Mouse (Mus musculus) ES-CJ7 (cell line): Measurements from ENCODE around the gene Tmem221.

Source experiments
- DNase-seq: peaks from one replicate; pipeline ENCODE4 v3.0.0; 2011; ENCODE audit warnings: low read depth, low spot score

Tmem221 gene

DNA sequence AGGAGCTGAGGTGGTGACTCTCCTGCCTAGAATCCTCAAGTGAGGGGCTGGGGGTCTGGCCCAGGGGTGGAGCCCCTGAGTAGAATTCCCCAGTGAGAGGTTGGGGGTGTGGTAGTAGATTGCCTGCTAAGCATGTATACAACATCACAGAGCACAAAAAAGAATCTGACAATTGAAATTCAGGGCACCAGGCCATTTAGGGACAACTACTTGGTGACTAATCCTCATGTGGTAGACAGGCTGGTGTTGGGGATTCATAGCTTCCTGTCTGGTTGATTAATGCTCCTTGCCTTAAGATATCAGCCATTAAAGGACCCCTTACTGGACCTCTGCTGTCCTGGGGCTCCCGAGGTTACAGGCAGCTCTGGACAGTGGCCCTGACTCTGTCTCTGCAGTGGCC lies 20.3 kb upstream of the Tmem221 start:
- no peak for DNase-seq

DNA sequence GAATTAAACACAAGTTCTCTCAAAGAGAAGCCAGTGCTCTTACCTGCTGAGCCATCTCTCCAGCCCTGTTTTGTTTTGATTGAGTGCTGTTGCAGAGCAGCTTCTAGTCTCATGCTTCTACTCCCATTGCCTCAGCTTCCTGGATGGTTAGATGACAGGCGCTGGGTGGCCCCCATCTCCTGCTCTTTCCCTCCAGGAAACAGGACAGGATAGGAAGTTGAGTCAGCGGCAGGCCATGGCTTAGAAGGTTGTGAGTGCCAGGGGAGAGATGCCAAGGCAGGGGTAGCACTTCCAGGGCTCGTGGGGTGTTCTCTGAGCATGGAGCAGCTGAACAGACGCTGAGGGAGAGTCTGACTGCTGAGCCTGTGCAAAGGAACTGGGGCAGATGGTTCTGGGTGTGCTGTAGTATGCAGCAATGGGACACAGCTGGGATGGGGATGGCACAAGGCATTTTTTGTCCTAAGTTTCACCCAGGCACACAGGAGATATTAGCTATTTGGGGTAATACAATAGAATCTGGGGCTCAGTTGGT lies 19.3 kb upstream of the Tmem221 start:
- no peak for DNase-seq

DNA sequence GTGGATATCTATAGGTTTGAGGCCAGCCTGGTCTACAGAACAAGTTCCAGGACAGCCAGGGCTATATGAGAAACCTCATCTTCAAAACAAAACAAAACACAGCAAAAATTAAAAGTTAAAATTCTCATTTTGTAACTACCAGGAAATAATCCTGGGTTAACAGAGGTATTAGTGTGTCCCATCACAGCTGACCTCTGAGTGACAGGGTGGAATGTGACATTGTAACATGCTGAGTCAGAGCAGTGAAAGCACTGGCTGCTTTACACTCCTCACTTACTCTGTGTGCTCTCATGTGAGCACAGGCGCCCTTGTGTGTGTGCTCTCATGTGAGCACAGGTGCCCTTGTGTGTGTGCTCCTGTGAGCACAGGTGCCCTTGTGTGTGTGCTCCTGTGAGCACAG lies 16.3 kb upstream of the Tmem221 start:
- DNase-seq, result no peak

DNA sequence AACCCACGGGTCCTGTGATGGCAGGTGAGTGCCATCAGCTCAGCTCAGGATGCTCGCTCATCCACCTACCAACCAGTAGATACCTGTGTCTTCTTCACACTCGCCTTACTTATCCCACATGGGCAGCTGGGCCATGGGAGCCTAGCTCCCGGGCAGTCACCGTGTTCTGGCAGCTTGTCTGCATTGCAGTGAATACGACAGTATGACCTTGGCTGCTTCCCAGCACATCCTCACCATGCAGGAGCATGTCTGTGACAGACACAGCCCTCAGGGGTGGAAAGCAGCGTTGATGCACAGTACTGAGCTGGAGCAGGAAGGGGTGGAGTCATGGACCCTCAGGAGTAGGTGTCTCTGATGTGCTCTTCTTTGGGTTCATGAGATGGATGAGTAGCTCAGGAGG lies 15.8 kb upstream of the Tmem221 start:
- DNase-seq, result no peak

DNA sequence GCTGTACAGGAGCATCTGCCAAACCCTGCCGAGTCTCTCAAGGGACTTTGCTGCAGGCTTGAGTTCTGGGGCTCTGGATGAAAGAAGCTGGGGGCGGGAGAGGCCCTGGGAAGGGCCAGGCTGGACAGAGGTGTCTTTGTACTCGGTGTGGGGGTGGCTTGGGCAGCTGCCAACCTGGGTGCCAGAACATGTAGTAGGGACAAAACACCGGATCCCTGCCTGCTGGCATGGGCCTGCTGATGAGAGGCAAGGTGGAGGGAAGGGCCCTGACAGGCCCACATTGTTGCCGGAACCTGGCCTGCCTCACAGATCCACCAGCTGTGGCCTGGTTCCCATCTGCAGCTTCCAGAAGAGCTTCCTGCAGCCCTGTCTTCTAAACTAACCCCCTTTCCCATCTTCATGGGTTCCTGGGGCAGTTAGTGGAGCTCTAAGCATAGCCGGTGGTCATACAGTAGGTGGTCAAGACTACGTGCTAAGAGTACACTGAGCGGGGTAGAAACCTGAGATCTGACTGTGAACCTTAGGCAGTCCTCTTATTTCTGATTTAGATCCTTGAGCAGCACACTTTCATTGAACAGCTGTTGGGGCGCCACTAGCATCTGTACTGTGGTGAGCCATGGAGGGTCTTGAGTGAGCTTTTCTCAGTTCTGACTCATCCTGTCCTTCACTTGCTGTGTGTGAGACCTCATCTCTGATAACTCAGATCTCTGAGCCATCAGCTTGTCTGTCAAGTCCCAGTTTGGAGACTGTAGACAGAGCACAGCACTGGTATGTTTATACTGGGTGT lies 14.4 kb upstream of the Tmem221 start:
- no peak for DNase-seq

DNA sequence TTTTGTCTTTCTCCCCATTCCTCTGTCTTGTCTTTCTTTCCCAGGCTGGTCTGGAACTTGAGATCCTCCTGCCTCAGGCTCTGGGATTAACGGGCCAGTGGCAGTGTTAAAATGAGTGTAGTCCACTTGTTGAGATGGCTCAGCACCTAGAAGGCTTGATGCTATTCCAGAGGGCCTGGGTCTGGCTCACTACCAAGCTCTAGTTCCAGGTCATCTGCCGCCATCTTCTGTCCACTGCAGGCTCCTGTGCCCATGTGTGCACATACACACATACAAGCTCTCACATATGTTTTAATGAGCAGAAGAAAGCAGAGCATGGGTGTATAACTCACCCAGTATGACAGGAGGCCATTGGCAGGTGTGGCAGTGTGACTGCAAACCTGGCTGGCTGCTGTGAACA lies 13.4 kb upstream of the Tmem221 start:
- DNase-seq, result no peak

DNA sequence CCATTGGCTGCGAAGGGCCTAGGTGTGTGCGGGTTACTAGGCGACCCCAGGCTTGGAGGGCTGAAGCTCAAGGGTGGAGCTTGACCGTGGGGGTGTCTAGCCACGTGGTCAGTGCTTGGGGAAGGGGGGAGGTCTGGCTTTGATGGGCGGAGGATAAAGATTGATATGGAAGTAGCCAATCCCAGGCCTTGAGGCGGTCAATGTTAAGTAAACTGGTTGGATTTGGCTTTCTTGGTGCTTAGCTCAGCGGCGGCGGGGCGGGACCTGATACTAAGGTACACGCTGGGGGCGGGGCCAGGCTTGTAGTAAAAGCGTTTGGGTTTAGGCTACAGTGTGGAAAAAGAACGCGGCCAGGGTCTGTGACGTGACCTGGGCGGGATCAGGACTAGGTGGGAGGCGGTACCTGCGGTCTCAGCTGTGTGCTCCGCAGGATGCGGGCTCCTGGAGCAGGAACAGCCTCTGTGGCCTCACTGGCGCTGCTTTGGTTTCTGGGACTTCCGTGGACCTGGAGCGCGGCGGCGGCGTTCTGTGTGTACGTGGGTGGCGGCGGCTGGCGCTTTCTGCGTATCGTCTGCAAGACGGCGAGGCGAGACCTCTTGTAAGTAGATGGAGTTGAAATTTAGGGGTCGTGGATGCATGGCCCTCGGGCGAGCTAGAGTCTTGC lies 11.8 kb upstream of the Tmem221 start:
- peak; percentile 100 for DNase-seq

DNA sequence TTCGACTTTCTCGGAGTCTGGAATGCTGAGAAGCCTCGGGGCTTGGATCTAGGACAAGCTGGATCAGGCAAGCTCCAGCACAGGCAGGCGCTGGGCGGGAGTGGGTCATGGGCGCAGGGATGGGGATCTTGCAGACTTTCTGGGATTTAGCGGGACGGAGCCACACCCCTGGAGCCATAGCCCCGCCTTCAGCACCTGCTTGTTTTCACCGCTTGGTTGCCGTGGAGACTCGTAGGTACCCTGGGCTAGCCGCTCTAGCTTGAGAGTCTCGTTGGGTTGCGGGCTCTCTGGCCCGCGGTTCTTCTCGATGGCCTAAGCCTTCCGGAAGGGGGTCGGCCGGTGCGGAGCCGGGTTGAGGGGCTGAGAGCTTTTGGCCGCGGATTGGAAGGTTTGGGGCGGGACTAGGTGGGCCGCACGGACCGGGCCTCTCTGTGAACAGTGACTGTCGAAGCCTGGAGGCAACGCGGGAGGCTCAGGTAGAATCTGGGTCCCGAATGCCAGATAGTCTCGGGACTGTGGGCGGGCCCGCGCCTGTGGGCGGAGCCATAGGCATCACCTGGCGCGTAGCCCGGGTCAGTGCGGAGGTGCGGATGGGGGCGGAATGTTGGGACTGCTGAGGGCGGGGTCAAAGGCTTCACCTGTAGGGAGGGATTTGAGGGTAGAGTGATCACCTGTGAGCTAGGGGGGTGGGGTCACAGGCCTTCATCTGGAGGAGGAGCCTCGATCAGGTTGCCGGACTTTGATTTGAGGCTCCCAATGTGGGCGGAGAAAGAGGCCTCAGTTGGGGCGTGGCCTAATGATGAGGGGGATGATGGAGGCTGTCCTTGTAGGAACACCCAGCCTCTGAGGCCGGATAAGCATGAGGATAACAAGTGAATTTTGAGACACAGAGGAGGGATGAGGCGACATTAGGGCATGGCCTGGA lies 11.0 kb upstream of the Tmem221 start:
- DNase-seq, result peak; percentile 99

DNA sequence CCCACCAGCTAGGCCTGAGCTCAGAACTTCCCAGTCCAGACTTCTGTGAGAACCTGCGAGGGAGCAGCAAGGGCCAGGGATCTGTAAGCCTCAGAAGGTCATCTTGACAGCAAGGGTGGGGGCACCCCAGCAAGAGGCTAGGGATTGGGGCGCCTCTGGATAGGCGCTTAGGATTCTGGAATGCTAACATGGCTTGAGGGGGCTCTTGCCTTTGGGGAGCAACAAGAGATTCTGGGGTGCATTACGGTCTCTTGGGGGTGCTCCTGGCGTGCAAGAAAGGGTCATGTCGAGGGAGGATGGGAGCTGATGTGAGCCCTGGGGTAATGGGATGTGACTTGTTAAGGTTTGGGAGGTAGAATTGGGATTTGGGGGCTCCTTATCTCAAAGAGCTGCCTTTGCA lies 10.3 kb upstream of the Tmem221 start:
- DNase-seq, result no peak

DNA sequence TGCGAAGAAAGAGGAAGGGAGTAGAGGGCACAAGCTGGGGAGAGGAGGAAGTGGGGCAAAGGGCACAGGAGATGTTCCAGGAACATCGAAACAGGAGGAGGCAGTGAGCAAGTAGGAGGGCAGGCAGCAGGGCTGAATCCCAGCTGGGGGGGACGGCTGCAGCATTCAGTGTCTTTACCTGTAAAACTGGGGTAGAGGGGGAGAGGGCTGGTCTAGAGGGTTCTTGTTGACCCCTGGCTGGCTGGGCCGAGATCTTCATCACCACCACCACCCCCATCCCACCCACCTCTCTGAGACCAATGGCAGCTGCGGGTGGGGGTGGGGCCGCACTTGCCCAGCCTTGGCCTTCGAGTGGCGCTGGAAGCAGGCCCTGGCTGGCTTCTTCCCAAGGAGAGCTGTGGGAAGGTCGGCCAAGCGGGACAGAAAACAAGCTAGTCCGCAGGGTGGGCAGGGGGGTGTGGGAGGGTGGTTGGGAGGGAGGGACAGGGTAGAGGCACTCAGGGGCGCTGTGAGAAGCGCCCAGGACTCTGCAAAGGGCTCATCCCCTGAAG lies 9.8 kb upstream of the Tmem221 start, which contains the start of gene Slc27a1:
TSS of gene Slc27a1 (plus strand) at position 496 of the 551 bp plus-strand sequence.
- DNase-seq, result no peak

DNA sequence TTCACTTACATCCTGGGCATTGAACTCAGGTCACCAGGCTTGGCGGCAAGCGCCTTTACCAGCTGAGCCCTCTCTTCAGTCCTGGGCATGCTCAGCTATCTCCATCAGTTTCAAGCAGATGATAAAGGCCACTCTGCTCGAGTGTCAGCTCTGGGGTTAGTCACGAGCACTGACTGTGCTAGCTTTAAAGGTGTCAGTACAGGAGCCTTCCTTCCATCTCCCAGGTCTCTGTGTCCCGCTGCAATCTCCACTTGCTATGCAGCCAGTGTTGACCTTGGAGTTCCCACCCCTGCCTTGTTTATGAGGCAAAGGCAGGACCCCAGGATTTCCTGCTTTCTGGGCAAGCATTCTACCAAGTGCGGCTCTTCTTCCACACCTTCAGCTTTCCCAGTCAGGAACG lies 8.9 kb upstream of the Tmem221 start:
- no peak for DNase-seq

DNA sequence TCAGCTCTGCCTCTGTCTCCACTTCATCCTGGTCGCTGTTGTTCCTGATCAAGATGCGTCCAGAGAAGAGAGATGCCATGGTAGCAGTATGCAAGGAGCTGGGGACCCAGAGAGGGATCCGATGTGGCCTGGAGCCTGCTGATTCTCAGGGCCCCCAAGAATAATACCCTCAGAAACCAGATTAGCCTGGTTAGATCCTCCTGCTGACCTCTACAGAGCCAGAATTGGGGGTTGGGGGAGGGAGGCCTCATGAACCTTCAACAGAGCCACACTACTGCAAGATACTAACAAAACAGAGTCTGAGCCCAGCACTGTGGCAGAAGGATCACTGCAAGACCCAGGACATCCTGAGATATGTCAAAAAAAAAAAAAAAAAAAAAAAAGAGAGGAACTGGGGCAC lies 7.8 kb upstream of the Tmem221 start, which contains the start of gene Nxnl1:
TSS of gene Nxnl1 (minus strand) at position 101 of the 400 bp plus-strand sequence.
- no peak for DNase-seq

DNA sequence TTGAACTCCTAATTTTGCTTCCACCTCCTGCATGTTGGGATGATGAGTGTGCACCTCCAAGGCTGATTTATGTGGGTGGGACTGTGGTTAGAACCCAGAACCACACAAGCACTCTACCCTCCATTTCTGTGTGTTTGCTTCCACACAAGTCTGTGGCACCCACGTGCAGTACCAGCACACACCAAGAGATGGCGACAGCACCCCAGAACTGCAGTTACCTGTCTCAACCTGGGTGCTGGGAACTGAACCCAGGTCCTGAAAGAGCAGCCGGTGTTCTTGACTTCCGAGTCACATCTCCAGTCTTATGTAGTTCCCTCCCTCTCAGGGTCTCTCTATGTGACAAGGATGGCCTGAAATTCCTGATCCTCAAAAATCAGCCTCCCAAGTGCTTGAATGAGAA lies 5.3 kb upstream of the Tmem221 start:
- DNase-seq, result no peak

DNA sequence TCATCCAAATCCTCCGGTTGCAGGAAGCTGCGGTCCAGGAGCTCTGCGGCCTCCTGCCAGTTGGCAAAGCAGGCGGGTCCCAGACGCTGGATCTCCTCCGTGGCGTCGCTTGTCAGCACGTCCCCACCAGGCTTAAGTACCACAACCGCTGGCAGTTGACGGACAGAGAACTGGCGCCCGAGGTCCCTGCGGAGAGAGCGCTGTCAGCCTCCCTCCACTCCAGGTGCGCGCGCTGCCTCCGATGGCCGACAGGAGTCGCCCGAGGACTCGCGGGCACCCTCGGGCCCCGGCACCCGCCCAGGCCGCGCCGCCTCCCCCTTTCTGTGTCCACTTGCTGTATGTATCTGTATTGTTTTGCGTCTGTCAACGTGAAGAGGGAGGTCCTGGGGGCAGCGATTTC lies 4.1 kb upstream of the Tmem221 start:
- DNase-seq, result peak; percentile 74

DNA sequence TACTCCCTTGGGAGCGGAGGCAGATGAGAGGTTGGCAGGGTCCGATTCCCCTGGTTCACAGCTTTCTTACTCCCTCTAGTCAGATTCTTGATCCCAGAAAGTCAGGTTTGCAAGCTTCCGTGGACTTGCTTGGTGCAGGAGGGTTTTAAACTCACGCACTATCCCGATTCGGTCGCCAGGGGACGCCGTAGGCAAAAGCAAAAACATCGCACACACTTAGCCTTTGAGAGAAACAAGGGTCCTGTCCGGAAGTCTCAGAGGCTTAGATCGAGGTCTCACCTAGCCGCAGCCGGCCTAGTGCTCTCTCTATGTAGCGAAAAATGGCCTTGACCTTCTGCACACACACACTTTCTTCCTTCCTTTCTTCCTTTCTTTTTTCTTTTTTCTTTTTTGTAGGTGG lies 2.7 kb upstream of the Tmem221 start:
- DNase-seq, result peak; percentile 90

DNA sequence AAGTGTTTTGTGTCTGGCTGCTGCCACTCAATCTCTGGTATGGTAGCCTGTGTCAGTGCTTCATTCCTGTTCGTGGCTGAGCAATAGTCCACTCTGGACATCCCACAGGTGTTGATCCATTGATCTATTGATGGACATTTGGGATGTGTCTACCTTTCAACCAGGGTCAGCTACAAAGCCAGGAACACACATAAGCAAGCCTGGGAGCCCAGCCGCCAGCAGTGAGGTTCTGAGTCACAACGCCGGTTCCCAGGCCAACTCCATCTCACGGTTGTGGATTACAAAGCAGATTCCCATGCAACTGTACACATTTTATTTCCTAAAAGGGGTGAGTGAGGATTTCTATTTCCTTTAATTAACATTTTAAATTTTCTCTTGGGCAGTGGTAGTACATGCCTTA lies 2.1 kb upstream of the Tmem221 start:
- no peak for DNase-seq

DNA sequence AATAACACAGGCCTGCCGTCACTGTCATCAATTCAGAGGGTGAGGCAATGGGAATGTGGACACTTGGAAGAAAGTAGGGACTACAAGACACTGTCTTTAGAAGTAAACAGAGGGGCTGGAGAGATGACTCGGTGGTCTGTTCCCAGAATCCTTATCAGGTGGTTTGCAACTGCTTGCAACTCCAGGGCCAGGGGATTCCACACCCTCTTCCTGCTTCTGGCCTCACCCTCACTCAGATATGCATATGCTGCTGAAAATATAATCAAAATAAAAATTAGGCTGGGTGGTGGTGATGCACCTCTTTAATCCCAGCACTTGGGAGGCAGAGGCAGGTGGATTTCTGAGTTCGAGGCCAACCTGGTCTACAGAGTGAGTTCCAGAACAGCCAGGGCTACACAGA lies 1.4 kb upstream of the Tmem221 start:
- no peak for DNase-seq

DNA sequence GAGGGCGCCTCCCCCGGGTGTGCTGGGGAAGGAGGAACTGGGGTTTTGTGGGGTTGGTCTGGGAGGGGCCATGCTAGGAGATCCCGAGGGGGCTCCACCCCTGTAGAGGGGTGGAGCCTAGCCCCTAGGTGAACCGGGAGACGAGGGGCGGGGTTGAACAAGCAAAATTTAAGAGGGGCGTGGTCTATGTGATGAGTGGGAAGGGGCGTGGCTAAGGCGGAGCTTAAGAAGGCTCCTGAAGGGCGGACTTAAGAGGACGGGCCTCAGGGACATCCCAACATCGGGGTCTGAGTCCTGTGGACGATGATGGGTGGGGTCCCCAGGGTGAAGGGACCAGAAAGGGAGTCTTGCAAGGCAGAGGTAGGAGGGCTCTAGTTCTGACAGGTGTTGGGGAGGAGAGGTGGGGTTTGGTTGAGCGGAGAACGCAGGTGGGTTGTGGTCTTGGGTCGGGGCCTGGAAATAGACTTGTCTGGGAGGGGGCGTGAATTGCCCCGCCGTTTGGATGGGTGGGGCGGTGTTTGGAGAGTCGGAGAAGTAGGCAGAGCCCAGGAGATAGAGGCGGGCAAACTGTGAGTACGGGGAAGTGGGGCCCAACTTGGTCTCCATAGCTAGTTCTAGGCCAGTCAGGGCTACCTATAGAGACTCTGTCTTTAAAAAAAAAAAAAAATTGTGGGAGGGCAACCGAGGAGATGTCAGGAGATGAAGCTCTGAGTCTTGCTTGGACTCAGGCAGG lies 453 bp upstream of the Tmem221 start:
- DNase-seq, result peak; percentile 98

DNA sequence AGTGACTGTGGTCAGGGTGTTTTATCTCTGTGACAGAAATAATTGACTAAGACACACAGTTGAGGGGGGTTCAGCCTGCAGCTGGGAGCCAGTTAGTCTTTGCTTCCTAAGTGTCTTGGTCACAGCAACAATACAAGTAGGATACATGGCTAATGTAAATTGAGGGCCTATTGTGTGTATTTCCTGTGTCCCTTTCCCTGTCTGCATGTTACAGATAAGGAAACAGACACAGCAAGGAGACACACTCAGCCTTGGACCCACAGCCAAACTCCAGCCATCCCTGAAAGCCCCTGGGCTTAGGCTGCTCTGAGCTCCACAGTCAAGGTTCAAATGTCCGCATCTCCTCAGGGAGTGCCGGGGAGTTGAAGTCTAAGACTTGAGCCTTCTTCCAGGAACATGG lies 4.0 kb downstream of the Tmem221 start:
- no peak for DNase-seq

DNA sequence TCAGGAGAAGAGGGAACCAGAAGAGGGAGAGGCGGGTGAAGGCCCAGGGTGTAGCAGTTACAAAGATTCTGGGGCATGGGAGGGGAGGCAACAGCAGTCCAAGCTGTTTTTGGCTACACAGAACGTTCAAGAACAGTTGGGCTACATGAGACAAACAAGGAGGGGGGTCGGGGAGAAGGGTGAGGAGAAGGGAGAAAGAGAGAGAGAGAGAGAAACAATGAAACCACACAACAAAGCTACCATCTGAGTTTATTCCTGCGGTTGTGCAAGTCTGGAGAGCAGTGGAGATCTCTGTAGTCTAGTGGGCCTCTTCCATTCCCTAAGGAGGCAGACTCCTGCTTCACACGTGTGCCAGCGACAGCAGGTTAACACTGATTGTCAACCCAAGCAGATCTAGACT lies 4.7 kb downstream of the Tmem221 start:
- DNase-seq, result no peak

DNA sequence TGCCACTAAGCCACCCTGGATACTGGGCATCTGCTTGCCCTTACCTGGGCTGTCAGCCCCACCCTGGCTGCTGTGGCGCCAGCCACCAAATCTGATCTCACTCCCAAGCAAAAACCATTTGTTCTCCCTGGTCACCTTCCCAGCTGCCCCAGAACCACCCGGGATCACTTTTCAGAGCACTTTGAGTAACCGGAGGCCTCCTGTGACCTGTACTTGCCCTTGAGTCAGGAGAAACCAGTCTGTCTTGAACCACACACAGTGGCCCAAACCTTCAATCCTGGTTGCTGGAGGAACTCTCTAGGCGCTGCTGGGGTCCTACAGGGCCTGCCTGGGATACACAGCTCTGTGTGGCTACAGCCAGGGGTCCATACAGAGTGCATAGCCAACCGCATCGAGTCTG lies 5.9 kb downstream of the Tmem221 start:
- no peak for DNase-seq
